Comparison of ENCODE assay signal across 12 mouse cellular contexts in genomic region chr4:13241628-13242479, GRCm38 (mm10).
DNase-seq lines count a peak whose midpoint lies in the region; ATAC-seq and TF ChIP-seq lines count a peak whose summit lies in the region.
"Had no signal": no experiment of that assay in that cellular context is flagged by ENCODE, and none has a peak within 500 bp of the region (broad histone marks: within the 10 kb centered on the region; RNA-seq: fewer than 3 reads in every experiment).

No protein-coding gene starts in this region.

- no peak for DNase-seq in lung, adult 2 months
- peak; percentile 62 for DNase-seq in yolk sac, embryonic 10.5 days (ENCODE audit: low spot score)
- no peak for DNase-seq in midbrain, embryonic 10.5 days (ENCODE audit: low spot score)
- DNase-seq in layer of hippocampus, adult 8-10 months (ENCODE audit: low spot score in 2 of 2), result no peak
- DNase-seq: thymus, postnatal 14 days had no signal

- no peaks in the 10 kb centered on the region for H3K27me3 ChIP-seq in lung, embryonic 15.5 days
- H3K27me3 ChIP-seq in heart, embryonic 13.5 days (replicated peaks), result no peaks in the 10 kb centered on the region
- no peaks in the 10 kb centered on the region for H3K27me3 ChIP-seq in limb, embryonic 13.5 days
- no peaks in the 10 kb centered on the region for H3K27me3 ChIP-seq in midbrain, embryonic 10.5 days (ENCODE audit: low read depth, poor library complexity, severe bottlenecking)

- no peaks in the 10 kb centered on the region for H3K36me3 ChIP-seq in lung, embryonic 15.5 days
- no peaks in the 10 kb centered on the region for H3K36me3 ChIP-seq in heart, embryonic 13.5 days
- no peaks in the 10 kb centered on the region for H3K36me3 ChIP-seq in limb, embryonic 13.5 days
- no peaks in the 10 kb centered on the region for H3K36me3 ChIP-seq in midbrain, embryonic 10.5 days
- H3K36me3 ChIP-seq: G1E had no signal

- peaks cover 13% of the 10 kb centered on the region; the same call in 1 of the 2 replicates for H3K4me1 ChIP-seq in lung, embryonic 15.5 days
- no peaks in the 10 kb centered on the region; the same call in 1 of the 2 replicates for H3K4me1 ChIP-seq in lung, adult 2 months (ENCODE audit: control insufficient read depth, insufficient read depth, low read length)
- peaks cover 39% of the 10 kb centered on the region for H3K4me1 ChIP-seq in heart, embryonic 13.5 days
- peaks cover 32% of the 10 kb centered on the region for H3K4me1 ChIP-seq in limb, embryonic 13.5 days
- peaks cover 12% of the 10 kb centered on the region for H3K4me1 ChIP-seq in midbrain, embryonic 10.5 days

- no peak for TF ChIP-seq POLR2A in lung, adult 2 months (IDR thresholded peaks at IDR 0.05; ENCODE audit: borderline replicate concordance, extremely low read depth, low read depth, low read length)

- no peak overlapping the region for H3K9ac ChIP-seq in lung, embryonic 15.5 days
- H3K9ac ChIP-seq in heart, embryonic 13.5 days, result no peak overlapping the region
- peak overlapping the region; percentile 40; the same call in 1 of the 2 replicates for H3K9ac ChIP-seq in limb, embryonic 13.5 days

- no peak overlapping the region for H3K4me2 ChIP-seq in lung, embryonic 15.5 days
- H3K4me2 ChIP-seq in heart, embryonic 13.5 days, result no peak overlapping the region
- peak overlapping the region; percentile 41 for H3K4me2 ChIP-seq in limb, embryonic 13.5 days (replicated peaks)

- peak overlapping the region; percentile 58; the same call in 1 of the 2 replicates for H3K27ac ChIP-seq in lung, embryonic 15.5 days
- H3K27ac ChIP-seq in heart, embryonic 13.5 days (replicated peaks), result peak overlapping the region; percentile 82
- H3K27ac ChIP-seq in limb, embryonic 13.5 days, result peak overlapping the region; percentile 85
- H3K27ac ChIP-seq in midbrain, embryonic 10.5 days (replicated peaks), result no peak overlapping the region
- H3K27ac ChIP-seq: macrophage had no signal

- 51% methylated on average over 21 of the region's 21 CpGs for WGBS in lung, embryonic 15.5 days
- 73% methylated on average over 21 of the region's 21 CpGs for WGBS in lung, adult 2 months
- 55% methylated on average over 21 of the region's 21 CpGs for WGBS in heart, embryonic 13.5 days
- 19% methylated on average over 21 of the region's 21 CpGs for WGBS in limb, embryonic 13.5 days
- WGBS in midbrain, embryonic 10.5 days, result 85% methylated on average over 21 of the region's 21 CpGs

- H3K9me3 ChIP-seq in lung, embryonic 15.5 days, result no peaks in the 10 kb centered on the region
- no peaks in the 10 kb centered on the region for H3K9me3 ChIP-seq in heart, embryonic 13.5 days
- no peaks in the 10 kb centered on the region for H3K9me3 ChIP-seq in limb, embryonic 13.5 days
- H3K9me3 ChIP-seq in midbrain, embryonic 10.5 days (replicated peaks), result no peaks in the 10 kb centered on the region
- H3K9me3 ChIP-seq: G1E had no signal

- H3K4me3 ChIP-seq in lung, embryonic 15.5 days, result no peak overlapping the region
- H3K4me3 ChIP-seq in lung, adult 2 months (replicated peaks; ENCODE audit: extremely low read depth, low read depth, low read length), result no peak overlapping the region
- no peak overlapping the region for H3K4me3 ChIP-seq in heart, embryonic 13.5 days
- no peak overlapping the region for H3K4me3 ChIP-seq in limb, embryonic 13.5 days
- H3K4me3 ChIP-seq in midbrain, embryonic 10.5 days, result no peak overlapping the region

- TF ChIP-seq CTCF in lung, adult 2 months (IDR thresholded peaks at IDR 0.05; ENCODE audit: insufficient read depth, low read length), result no peak

- peak; percentile 73; the same call in 1 of the 2 replicates for ATAC-seq in lung, embryonic 15.5 days (ENCODE audit: borderline replicate concordance, extremely low read depth, low FRiP score, low TSS enrichment)
- ATAC-seq in heart, embryonic 13.5 days (ENCODE audit: extremely low read depth, insufficient number of reproducible peaks, low FRiP score, low TSS enrichment), result no peak
- peak; percentile 91 for ATAC-seq in limb, embryonic 13.5 days (ENCODE audit: low FRiP score, low read depth)
- no peak for ATAC-seq in megakaryocyte, adult 5-6 weeks (ENCODE audit: poor library complexity, severe bottlenecking)
- ATAC-seq: hindbrain, embryonic 16.5 days had no signal

Comparison
In these comparisons a context has a peak if more than half of its experiments do, and no peak if none do; other contexts are left out.
1. ATAC-seq: peak in lung, embryonic 15.5 days (single experiment) and limb, embryonic 13.5 days (single experiment); none in heart, embryonic 13.5 days (single experiment) and megakaryocyte, adult 5-6 weeks (single experiment).